Mouse (Mus musculus) c-Kit-positive CD71-negative TER-119-negative erythroid progenitor cells, embryonic 14.5 days (primary cell): ENCODE data around the gene Castor2.

Experiments
- DNase-seq: peaks from one replicate; pipeline ENCODE4 v3.0.0-alpha.2; 2013; ENCODE audit warnings: low read depth

Gene Castor2

GRCm38 (mm10) chr5:134099496-134100211, at the start of gene Castor2:
Gene Castor2, plus strand, starts transcription at chr5:134099711.
- DNase-seq: peak; percentile 75

GRCm38 (mm10) chr5:134050711-134051110, 48.8 kb upstream of the Castor2 start:
- no peak for DNase-seq

- no peak for DNase-seq
Measured at GRCm38 (mm10) chr5:134052614-134053013, 46.9 kb upstream of the Castor2 start.

GRCm38 (mm10) chr5:134054496-134054895, 45.0 kb upstream of the Castor2 start:
- no peak for DNase-seq

GRCm38 (mm10) chr5:134058793-134059352, 40.6 kb upstream of the Castor2 start:
- no peak for DNase-seq

GRCm38 (mm10) chr5:134063362-134064064, 36.0 kb upstream of the Castor2 start:
- DNase-seq: peak; percentile 30

- no peak for DNase-seq
Measured at GRCm38 (mm10) chr5:134066261-134066660, 33.2 kb upstream of the Castor2 start.

GRCm38 (mm10) chr5:134067924-134068323, 31.6 kb upstream of the Castor2 start:
- peak; percentile 12 for DNase-seq

GRCm38 (mm10) chr5:134073512-134074041, 25.9 kb upstream of the Castor2 start:
- DNase-seq: no peak

- DNase-seq: no peak
Measured at GRCm38 (mm10) chr5:134074368-134074767, 25.1 kb upstream of the Castor2 start.

- DNase-seq: no peak
Measured at GRCm38 (mm10) chr5:134076175-134076574, 23.3 kb upstream of the Castor2 start.

GRCm38 (mm10) chr5:134080685-134081548, 18.6 kb upstream of the Castor2 start:
- no peak for DNase-seq

GRCm38 (mm10) chr5:134085227-134085626, 14.3 kb upstream of the Castor2 start:
- DNase-seq: no peak

- no peak for DNase-seq
Measured at GRCm38 (mm10) chr5:134085887-134086639, 13.4 kb upstream of the Castor2 start.

- no peak for DNase-seq
Measured at GRCm38 (mm10) chr5:134087211-134087610, 12.3 kb upstream of the Castor2 start.

GRCm38 (mm10) chr5:134095766-134096165, 3.7 kb upstream of the Castor2 start:
- no peak for DNase-seq

GRCm38 (mm10) chr5:134098341-134098902, 1.1 kb upstream of the Castor2 start:
- DNase-seq: no peak

GRCm38 (mm10) chr5:134098976-134099375, 535 bp upstream of the Castor2 start:
- no peak for DNase-seq

GRCm38 (mm10) chr5:134100232-134100771, 791 bp downstream of the Castor2 start:
- no peak for DNase-seq

GRCm38 (mm10) chr5:134101322-134101721, 1.8 kb downstream of the Castor2 start:
- DNase-seq: no peak

- no peak for DNase-seq
Measured at GRCm38 (mm10) chr5:134101883-134102282, 2.4 kb downstream of the Castor2 start.
